Mouse (Mus musculus) adrenal gland, postnatal 0 days (tissue): Measurements from ENCODE around the gene Nck1. TPM values are rescaled to one million over a fixed set of nuclear protein-coding genes. Genes with fewer than 3 reads are reported as not detected.

Experiments
- polyA plus RNA-seq: library from polyadenylated mRNA; unstranded; fragments of >200 nt; fragmentation: Nextera tagmentation; extraction: Ambion mirVana; gene quantifications from 2 replicates; pipeline ENCODE4 v1.2.1, GENCODE M21; 2015

Nck1 gene
- 66.3 and 70.4 TPM in 2 replicates for polyA plus RNA-seq

DNA sequence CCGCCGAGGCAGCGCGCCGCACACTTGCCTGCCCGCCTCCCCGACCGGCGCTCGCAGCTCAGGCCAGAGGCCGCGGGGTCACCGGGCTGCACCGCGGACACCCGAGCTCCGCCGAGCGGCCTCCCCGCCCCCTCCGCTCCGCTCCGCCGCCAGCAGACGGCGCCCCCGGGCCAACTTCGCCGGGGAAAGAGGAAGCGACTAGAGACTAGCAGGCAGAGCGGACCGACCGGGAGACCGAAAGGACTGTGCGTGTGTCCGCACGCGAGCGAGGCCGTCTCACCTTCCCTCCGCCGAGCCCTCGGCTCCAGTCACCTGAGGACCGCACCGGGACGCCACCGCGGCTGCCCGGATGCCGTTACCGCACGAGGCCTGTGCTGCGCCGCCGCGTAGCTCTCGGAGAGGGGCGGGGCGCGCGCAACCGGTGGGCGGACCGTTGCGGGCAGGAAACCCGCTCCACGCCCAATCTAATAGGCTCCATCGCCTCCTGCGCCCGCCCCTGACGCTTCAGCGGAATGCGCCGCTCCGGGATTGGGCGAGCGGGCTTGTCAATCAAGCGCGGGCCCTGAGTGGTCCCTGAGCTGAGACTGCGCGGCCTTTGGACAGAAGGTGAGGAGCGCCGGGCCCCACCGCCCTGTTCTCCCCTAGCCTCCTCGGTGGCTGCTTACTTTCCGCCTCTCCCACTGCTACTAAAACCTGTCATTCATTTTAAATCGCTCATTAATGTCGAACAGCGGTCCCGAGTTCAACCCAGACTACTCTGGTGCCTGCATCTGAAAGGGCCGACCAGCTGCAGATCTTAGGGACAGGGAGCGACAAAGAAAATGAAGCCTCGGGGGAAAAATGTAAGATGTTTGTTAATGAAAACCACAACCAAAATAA is at the start of gene Nck1:
Nck1 (minus strand) TSS at position 420 of the 879 bp plus-strand sequence.

DNA sequence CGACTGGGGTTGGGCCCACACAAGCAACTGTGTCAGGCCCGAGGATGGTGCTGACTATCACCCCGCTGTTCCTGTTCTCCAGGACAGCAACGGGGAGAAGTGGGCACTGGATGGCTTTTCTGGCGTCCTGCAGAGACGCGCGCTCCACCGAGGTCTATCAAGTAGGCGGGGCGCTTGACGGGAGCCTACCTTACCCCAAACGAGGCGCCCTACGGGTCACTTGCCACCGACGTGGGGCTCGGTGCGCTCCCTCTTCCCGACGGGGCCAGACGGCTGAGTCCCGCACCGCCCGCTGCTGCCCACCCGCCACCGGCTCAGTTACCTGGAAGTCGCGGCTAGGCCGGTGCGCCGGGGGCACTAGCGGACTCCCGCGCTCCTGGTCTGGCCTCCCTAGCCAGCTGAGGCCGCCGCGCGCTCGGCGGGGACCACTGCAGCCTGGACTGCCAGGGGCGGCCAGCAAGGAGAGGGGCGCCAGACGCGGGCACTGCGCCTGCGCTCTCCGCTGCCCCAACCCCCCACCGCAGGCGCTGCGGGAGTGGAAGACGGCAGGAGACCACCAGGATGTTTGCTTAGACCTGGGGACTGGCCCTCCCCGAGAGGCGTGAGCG is 24.8 kb upstream of the Nck1 start, which contains the start of gene Slc35g2:
Slc35g2 (minus strand) TSS at position 465 of the 608 bp plus-strand sequence.

DNA sequence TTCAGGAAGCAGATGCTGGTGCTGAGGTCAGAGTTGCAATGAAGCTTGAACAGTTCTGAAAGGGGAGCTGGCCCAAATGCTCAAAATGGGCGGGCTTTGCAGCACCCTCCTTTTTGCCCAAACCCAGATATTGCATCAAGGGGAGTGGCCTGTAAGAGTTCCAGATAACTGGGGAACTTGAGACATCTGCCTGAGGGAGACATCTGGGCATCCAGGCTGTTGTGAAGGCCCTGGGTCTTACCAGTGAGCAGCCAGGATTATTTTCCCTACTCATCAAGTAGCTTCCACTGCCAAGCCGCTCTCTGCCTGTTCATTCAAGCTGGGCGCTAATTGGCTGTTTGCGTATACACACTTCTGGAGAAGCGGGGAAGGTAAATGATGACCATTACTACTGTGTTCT is 59.5 kb downstream of the Nck1 start, which contains the start of gene Il20rb:
Il20rb (minus strand) TSS at position 358 of the 400 bp plus-strand sequence.

Other genes starting within 250 kb of the Nck1 start
- gene Il20rb, start 59.3 kb downstream of the Nck1 start, polyA plus RNA-seq, result 1.9 and 2.6 TPM in 2 replicates
- 18.6 and 19.5 TPM in 2 replicates for gene Slc35g2, start 25.0 kb upstream of the Nck1 start, polyA plus RNA-seq
- 28.5 and 30.1 TPM in 2 replicates for gene Stag1, start 51.7 kb upstream of the Nck1 start, polyA plus RNA-seq